Mouse (Mus musculus) cortical plate, adult 2 months (tissue): ENCODE measurements around the gene Srgap1.

Source experiments
- CTCF ChIP-seq: fragments of 200-500 bp; IDR thresholded peaks from 2 replicates; pipeline ENCODE4 v1.5.1; 2011; ENCODE audit warnings: mild to moderate bottlenecking, control low read depth, low read length; ENCODE audit not compliant: insufficient read depth; ENCODE audit errors: extremely low read depth
- POLR2A ChIP-seq: fragments of 200-500 bp; IDR thresholded peaks from 2 replicates; pipeline ENCODE4 v1.6.1; 2011; ENCODE audit warnings: mild to moderate bottlenecking, low read length, control low read depth; ENCODE audit not compliant: insufficient read depth; ENCODE audit errors: extremely low read depth

- no peak for TF ChIP-seq CTCF
- no peak for TF ChIP-seq POLR2A
Measured at GRCm38 (mm10) chr10:121731048-121731725, 315.9 kb downstream of the Srgap1 start.
